Mouse (Mus musculus) brain, embryonic 14.5 days (tissue): Measurements from ENCODE around the gene Idh2.

Source experiments
- CTCF ChIP-seq: fragments of 200-500 bp; IDR thresholded peaks from 2 replicates; pipeline ENCODE4 v1.5.1; 2012; ENCODE audit warnings: inconsistent platforms, mild to moderate bottlenecking, moderate library complexity, borderline replicate concordance; ENCODE audit not compliant: insufficient read depth, insufficient read length; ENCODE audit errors: extremely low read depth
- POLR2A ChIP-seq: fragments of 200-500 bp; IDR thresholded peaks from 2 replicates; pipeline ENCODE4 v1.6.1; 2012; ENCODE audit warnings: mild to moderate bottlenecking, inconsistent platforms, borderline replicate concordance; ENCODE audit not compliant: poor library complexity, insufficient read depth, insufficient read length, severe bottlenecking; ENCODE audit errors: extremely low read depth

DNA sequence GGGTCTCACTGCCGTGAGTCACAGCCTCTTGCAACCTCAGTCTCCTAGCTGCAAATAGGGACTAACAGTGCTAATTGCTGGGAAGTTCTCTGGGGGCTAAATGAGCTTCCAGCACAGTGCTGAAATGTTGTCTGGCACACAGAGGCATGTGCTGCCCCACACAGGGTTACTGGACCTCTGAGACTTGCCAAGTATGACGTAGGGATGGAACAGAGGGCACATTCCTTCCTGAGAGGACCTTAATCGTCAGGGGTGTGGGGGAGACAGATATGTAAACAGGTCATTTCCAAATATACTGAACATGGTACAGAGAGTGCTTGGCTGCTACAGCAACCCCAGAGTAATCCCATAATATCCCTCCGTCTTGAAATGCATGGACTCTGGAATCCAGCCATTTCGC, 5.9 kb upstream of the Idh2 start:
- no peak for TF ChIP-seq POLR2A
- TF ChIP-seq CTCF, result no peak
